Mouse (Mus musculus) spleen, adult 2 months (tissue): ENCODE results near the gene Trp53i13. TPM values are rescaled to one million over a fixed set of nuclear protein-coding genes. Genes with fewer than 3 reads are reported as not detected.

Source experiments
- DNase-seq, 2 experiments: peaks; one replicate each; pipeline versions ENCODE4 v3.0.0 to v3.0.0-alpha.2; 2012 to 2021; ENCODE audit warnings: low spot score in 2 of 2, low read depth in 1 of 2
- H3K27ac ChIP-seq: fragments of 200-500 bp; 2 replicates; pipeline ENCODE4 v1.5.1; 2012; ENCODE audit warnings: low read length, inconsistent platforms; ENCODE audit not compliant: insufficient read depth
- H3K27me3 ChIP-seq: fragments of 200-500 bp; 2 replicates; pipeline ENCODE4 v1.6.1; 2012; ENCODE audit warnings: mild to moderate bottlenecking, moderate library complexity, low read length, inconsistent platforms; ENCODE audit not compliant: control insufficient read depth, insufficient read depth
- H3K36me3 ChIP-seq: fragments of 200-500 bp; 2 replicates; pipeline ENCODE4 v1.6.1; 2012; ENCODE audit warnings: mild to moderate bottlenecking, low read length, inconsistent platforms; ENCODE audit not compliant: control insufficient read depth, insufficient read depth
- H3K4me1 ChIP-seq: fragments of 200-500 bp; 2 replicates; pipeline ENCODE4 v1.6.1; 2011; ENCODE audit warnings: inconsistent platforms; ENCODE audit not compliant: control insufficient read depth, insufficient read depth, insufficient read length
- H3K4me3 ChIP-seq: fragments of 200-500 bp; 2 replicates; pipeline ENCODE4 v1.5.1; 2011; ENCODE audit warnings: mild to moderate bottlenecking, inconsistent platforms; ENCODE audit not compliant: insufficient read depth, insufficient read length; ENCODE audit errors: extremely low read depth
- CTCF ChIP-seq: fragments of 200-500 bp; IDR thresholded peaks from 2 replicates; pipeline ENCODE4 v1.5.1; 2011; ENCODE audit warnings: mild to moderate bottlenecking, inconsistent platforms; ENCODE audit not compliant: insufficient read depth, insufficient read length, insufficient replicate concordance; ENCODE audit errors: extremely low read depth
- POLR2A ChIP-seq: fragments of 200-500 bp; IDR thresholded peaks from 2 replicates; pipeline ENCODE4 v1.6.1; 2011; ENCODE audit warnings: low read depth, low read length, inconsistent platforms
- WGBS: fragments of 180-500 bp; shearing (Covaris S2); methylation state at CpG from one replicate; pipeline ENCODE4 v1.1.7; 2018; 5-methylcytosine and 5-hydroxymethylcytosine counted together
- polyA plus RNA-seq: library from polyadenylated mRNA; depleted of rRNA; stranded (reverse); fragments of >200 nt; gene quantifications from 2 replicates; pipeline ENCODE4 v1.2.3, GENCODE M21; 2012

Trp53i13 gene
- polyA plus RNA-seq, 1 experiment = 16.6 TPM

- Histone ChIP-seq H3K4me1 (peaks cover 7% of the 10 kb centered on the region), H3K27me3 (peaks cover 3% of the 10 kb centered on the region; the same call in 1 of the 2 replicates), H3K4me3 (no peak overlapping the region), H3K27ac (no peak overlapping the region), H3K36me3 (no peaks in the 10 kb centered on the region)
- no peak for DNase-seq
- TF ChIP-seq CTCF (no peak), POLR2A (no peak)
- 91% methylated on average over 9 of the region's 9 CpGs for WGBS
Observed at GRCm38 (mm10) chr11:77468397-77468796, 47.4 kb downstream of the Trp53i13 start.

GRCm38 (mm10) chr11:77467784-77468183 is 48.0 kb downstream of the Trp53i13 start:
- DNase-seq = peak; percentile 47 to 77
- H3K27ac ChIP-seq = no peak overlapping the region
- no peaks in the 10 kb centered on the region for H3K36me3 ChIP-seq
- 7% methylated on average over 20 of the region's 20 CpGs for WGBS
- peaks cover 7% of the 10 kb centered on the region for H3K4me1 ChIP-seq
- peaks cover 8% of the 10 kb centered on the region for H3K27me3 ChIP-seq
- TF ChIP-seq CTCF (peak; percentile 91), POLR2A (no peak)
- peak overlapping the region; percentile 12; the same call in 1 of the 2 replicates for H3K4me3 ChIP-seq

- Histone ChIP-seq H3K4me1 (peaks cover 7% of the 10 kb centered on the region), H3K4me3 (no peak overlapping the region), H3K36me3 (no peaks in the 10 kb centered on the region), H3K27ac (no peak overlapping the region), H3K27me3 (peaks cover 13% of the 10 kb centered on the region)
- 4% methylated on average over 25 of the region's 25 CpGs for WGBS
- TF ChIP-seq POLR2A (no peak), CTCF (peak; percentile 74)
- DNase-seq = peak; percentile 35 to 81
Observed at GRCm38 (mm10) chr11:77467157-77467556, 48.6 kb downstream of the Trp53i13 start.

GRCm38 (mm10) chr11:77466544-77466943 is 49.2 kb downstream of the Trp53i13 start:
- DNase-seq = no peak
- H3K27ac ChIP-seq = no peak overlapping the region
- H3K27me3 ChIP-seq = peaks cover 13% of the 10 kb centered on the region
- TF ChIP-seq CTCF (no peak), POLR2A (no peak)
- WGBS = 58% methylated on average over 9 of the region's 9 CpGs
- peaks cover 7% of the 10 kb centered on the region for H3K4me1 ChIP-seq
- no peaks in the 10 kb centered on the region for H3K36me3 ChIP-seq
- H3K4me3 ChIP-seq = no peak overlapping the region

GRCm38 (mm10) chr11:77465111-77465510 is 50.7 kb downstream of the Trp53i13 start:
- Histone ChIP-seq H3K4me3 (no peak overlapping the region), H3K4me1 (peaks cover 7% of the 10 kb centered on the region), H3K36me3 (no peaks in the 10 kb centered on the region), H3K27ac (no peak overlapping the region), H3K27me3 (peaks cover 13% of the 10 kb centered on the region)
- WGBS = 85% methylated on average over 3 of the region's 3 CpGs
- no peak for TF ChIP-seq CTCF
- TF ChIP-seq POLR2A = no peak
- DNase-seq = no peak

GRCm38 (mm10) chr11:77464684-77465083 is 51.1 kb downstream of the Trp53i13 start:
- Histone ChIP-seq H3K4me1 (peaks cover 7% of the 10 kb centered on the region), H3K36me3 (no peaks in the 10 kb centered on the region), H3K27me3 (peaks cover 13% of the 10 kb centered on the region)

GRCm38 (mm10) chr11:77463786-77464185 is 52.0 kb downstream of the Trp53i13 start:
- H3K27me3 ChIP-seq = peaks cover 13% of the 10 kb centered on the region
- DNase-seq = no peak
- no peaks in the 10 kb centered on the region for H3K36me3 ChIP-seq
- TF ChIP-seq CTCF (no peak), POLR2A (no peak)
- H3K27ac ChIP-seq = no peak overlapping the region
- peaks cover 7% of the 10 kb centered on the region for H3K4me1 ChIP-seq
- no peak overlapping the region for H3K4me3 ChIP-seq
- WGBS = 85% methylated on average over 10 of the region's 10 CpGs

More at GRCm38 (mm10) chr11:77464684-77465083, 51.1 kb downstream of the Trp53i13 start:
- no peak overlapping the region for H3K27ac ChIP-seq
- 79% methylated on average over 4 of the region's 4 CpGs for WGBS
- no peak for DNase-seq
- TF ChIP-seq CTCF (no peak), POLR2A (no peak)
- H3K4me3 ChIP-seq = no peak overlapping the region
